Mouse (Mus musculus): ENCODE measurements around the gene Pnpo.

Pnpo gene

GRCm38 (mm10) chr11:96937549-96938425, 6.0 kb downstream of the Pnpo start:
- DNase-seq (ENCODE audit: low read depth, low spot score): no peak

GRCm38 (mm10) chr11:96935872-96936650, 7.7 kb downstream of the Pnpo start:
- DNase-seq (ENCODE audit: low read depth, low spot score): no peak

- peak; percentile 99 for DNase-seq (ENCODE audit: low read depth, low spot score)
These were observed 8.8 kb downstream of the Pnpo start for GRCm38 (mm10) chr11:96934921-96935356.

GRCm38 (mm10) chr11:96933562-96934276, 10.1 kb downstream of the Pnpo start:
- DNase-seq (ENCODE audit: low read depth, low spot score): no peak

- DNase-seq (ENCODE audit: low read depth, low spot score): no peak
These were observed 12.3 kb downstream of the Pnpo start for GRCm38 (mm10) chr11:96931327-96932062.

- no peak for DNase-seq (ENCODE audit: low read depth, low spot score)
These were observed 13.9 kb downstream of the Pnpo start for GRCm38 (mm10) chr11:96929766-96930331.

GRCm38 (mm10) chr11:96929096-96929765, 14.6 kb downstream of the Pnpo start:
- DNase-seq (ENCODE audit: low read depth, low spot score): peak; percentile 35

- no peak for DNase-seq (ENCODE audit: low read depth, low spot score)
These were observed 15.1 kb downstream of the Pnpo start for GRCm38 (mm10) chr11:96928691-96929090.

- DNase-seq (ENCODE audit: low read depth, low spot score): no peak
These were observed 15.7 kb downstream of the Pnpo start, which contains the start of gene Prr15l for GRCm38 (mm10) chr11:96928088-96928487. Gene Prr15l, plus strand, starts transcription at chr11:96928104.

GRCm38 (mm10) chr11:96926587-96926986, 17.2 kb downstream of the Pnpo start:
- DNase-seq (ENCODE audit: low read depth, low spot score): no peak

- no peak for DNase-seq (ENCODE audit: low read depth, low spot score)
These were observed 18.2 kb downstream of the Pnpo start for GRCm38 (mm10) chr11:96925469-96926148.

- DNase-seq (ENCODE audit: low read depth, low spot score): no peak
These were observed 18.9 kb downstream of the Pnpo start for GRCm38 (mm10) chr11:96924861-96925260.

GRCm38 (mm10) chr11:96919003-96919402, 24.8 kb downstream of the Pnpo start:
- DNase-seq (ENCODE audit: low read depth, low spot score): no peak

GRCm38 (mm10) chr11:96917415-96917814, 26.4 kb downstream of the Pnpo start:
- DNase-seq (ENCODE audit: low read depth, low spot score): no peak

GRCm38 (mm10) chr11:96916885-96917396, 26.8 kb downstream of the Pnpo start:
- no peak for DNase-seq (ENCODE audit: low read depth, low spot score)

- peak; percentile 99 for DNase-seq (ENCODE audit: low read depth, low spot score)
These were observed 27.5 kb downstream of the Pnpo start, which contains the start of gene Cdk5rap3 for GRCm38 (mm10) chr11:96916044-96916884. Gene Cdk5rap3, minus strand, starts transcription at chr11:96916496.

GRCm38 (mm10) chr11:96912682-96913081, 31.1 kb downstream of the Pnpo start:
- DNase-seq (ENCODE audit: low read depth, low spot score): no peak

GRCm38 (mm10) chr11:96910003-96910402, 33.8 kb downstream of the Pnpo start:
- DNase-seq (ENCODE audit: low read depth, low spot score): peak; percentile 85

Data from R1 (cell line).